Mouse (Mus musculus): ENCODE measurements around the gene Camta1.

DNA sequence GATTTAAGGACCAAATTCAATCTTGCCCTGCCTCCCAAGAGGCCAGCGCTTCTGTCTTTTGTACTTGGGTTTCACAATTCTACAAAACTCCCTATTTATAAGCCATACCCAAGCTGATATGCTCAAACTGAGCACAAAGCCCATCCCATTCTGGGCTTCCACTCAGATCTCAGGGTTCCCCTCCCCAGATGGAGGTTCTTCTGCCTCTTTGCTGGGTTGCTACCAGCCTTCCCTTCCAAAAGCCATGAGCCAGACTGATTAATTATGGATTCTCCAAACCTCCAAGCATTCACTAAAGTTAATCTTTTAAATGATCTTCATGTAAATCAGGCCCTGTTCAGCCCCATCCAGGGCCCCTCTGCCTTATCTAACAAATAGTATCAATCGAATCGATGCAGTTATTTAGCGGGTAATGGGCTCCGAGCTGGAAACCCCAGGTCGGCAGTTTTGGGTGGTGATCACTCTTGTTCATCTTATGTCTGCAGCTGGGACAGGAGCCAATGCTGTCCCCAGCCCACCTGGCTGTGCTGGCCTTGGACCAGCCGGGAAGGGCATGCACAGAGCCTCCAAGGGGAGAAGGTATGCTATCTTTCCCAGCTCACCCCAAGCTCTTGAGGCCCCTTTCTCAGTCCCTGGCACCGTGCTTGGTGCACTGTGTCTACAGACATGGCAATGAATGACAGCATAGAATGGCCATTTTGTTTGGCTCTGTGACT lies 534.5 kb downstream of the Camta1 start:
- TF ChIP-seq GATA1 (IDR thresholded peaks at IDR 0.05; ENCODE audit: borderline replicate concordance, low read length) (no peak), FLI1 (IDR thresholded peaks at IDR 0.05; ENCODE audit: low read length) (no peak)
